Mouse (Mus musculus): ENCODE data around the gene Tmem234.
A peak's percentile ranks its signal among the peaks of the same experiment; 100 is the strongest.

GRCm38 (mm10) chr4:129600233-129601158 is at the start of gene Tmem234, which contains the start of gene Eif3i:
- TF ChIP-seq CTCF (IDR thresholded peaks at IDR 0.05; ENCODE audit: low read depth, low read length): no peak
- peak; percentile 66 for TF ChIP-seq POLR2A (IDR thresholded peaks at IDR 0.05; ENCODE audit: insufficient read depth, low read length)
- TF ChIP-seq EP300 (IDR thresholded peaks at IDR 0.05; ENCODE audit: insufficient read depth, low read depth, low read length): no peak
